Mouse (Mus musculus): ENCODE results near the gene Itga9.

DNA sequence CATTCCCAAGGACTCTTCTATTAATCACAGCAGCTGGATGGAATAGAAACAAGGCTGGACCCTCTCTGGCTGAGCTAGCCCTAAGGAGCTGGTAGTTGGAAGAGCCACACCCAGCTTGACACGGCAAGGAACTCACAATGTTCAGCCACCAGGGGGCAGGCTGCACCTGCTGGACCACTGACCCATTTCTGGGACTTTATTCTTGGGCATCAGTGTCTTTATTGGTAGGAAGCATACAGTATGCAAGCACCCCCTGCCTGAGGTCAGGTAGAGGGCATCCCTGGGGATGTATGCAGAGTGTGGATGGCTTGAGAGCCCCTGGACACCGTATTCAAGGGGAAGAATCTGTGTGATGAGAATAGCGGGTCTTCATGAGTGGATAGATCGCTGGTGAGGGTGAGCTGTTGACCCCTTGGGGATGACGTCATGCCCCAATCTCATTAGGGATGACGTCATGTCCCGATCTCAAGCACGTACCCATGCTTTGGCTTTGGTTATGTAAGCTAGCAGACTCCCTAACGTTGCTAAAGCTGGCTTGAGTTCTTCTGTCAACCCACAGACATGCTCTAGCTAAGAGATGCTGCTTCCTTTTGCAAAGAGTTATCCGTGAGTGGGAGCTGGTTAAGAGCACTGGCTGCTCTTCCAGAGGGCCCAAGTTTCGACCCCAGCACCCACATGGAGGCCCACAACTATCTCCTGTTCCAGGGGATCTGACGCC is 314.5 kb downstream of the Itga9 start:
- TF ChIP-seq CTCF (IDR thresholded peaks at IDR 0.05; ENCODE audit: low read depth) = peak; percentile 92
- no peak for TF ChIP-seq EP300 (IDR thresholded peaks at IDR 0.05; ENCODE audit: low read depth)

Data from liver, embryonic 14.5 days (tissue).